ENCODE assay signal across 8 mouse cellular contexts in genomic region chr10:44004221-44004751, GRCm38 (mm10).
A peak's percentile ranks its signal among the peaks of the same experiment; 100 is the strongest.
DNase-seq lines count a peak whose midpoint lies in the region; ATAC-seq and TF ChIP-seq lines count a peak whose summit lies in the region.

No protein-coding gene starts in this region.

- intact Hi-C loops in left cerebral cortex, postnatal 4 days (cut with DNase I): no loop called here

- 0 out of 2 replicates have a peak, but pooled peaks have one; percentile 33 for ATAC-seq in forebrain, embryonic 11.5 days (replicated peaks; ENCODE audit: low FRiP score)
- no peak for ATAC-seq in hindbrain, embryonic 14.5 days (ENCODE audit: low FRiP score)
- no peak for ATAC-seq in limb, embryonic 15.5 days (ENCODE audit: insufficient number of reproducible peaks, low FRiP score, low TSS enrichment, low read depth)

- peak overlapping the region; percentile 40 for H3ac ChIP-seq in myocyte (ENCODE audit: control insufficient read depth, insufficient read length)

- peak; percentile 18 to 36 for DNase-seq in adrenal gland, adult 18-20 months (ENCODE audit: low spot score in 2 of 2)
- DNase-seq in adrenal gland, postnatal 4 days (ENCODE audit: low spot score in 2 of 2): no peak
- DNase-seq in Muller cell, postnatal 12 days (ENCODE audit: inconsistent ontology term): peak; percentile 78
- peak; percentile 55 for DNase-seq in forebrain, embryonic 11.5 days (ENCODE audit: low spot score)
- DNase-seq in hindbrain, embryonic 14.5 days (ENCODE audit: low spot score): no peak
- DNase-seq in left cerebral cortex, postnatal 4 days: no peak

- H3K79me2 ChIP-seq in myocyte (ENCODE audit: control insufficient read depth, insufficient read depth): peaks cover 12% of the 10 kb centered on the region

- H3K36me3 ChIP-seq in forebrain, embryonic 11.5 days (ENCODE audit: control insufficient read depth, insufficient read depth, low read length): no peaks in the 10 kb centered on the region
- no peaks in the 10 kb centered on the region for H3K36me3 ChIP-seq in hindbrain, embryonic 14.5 days (replicated peaks; ENCODE audit: control insufficient read depth, insufficient read depth)
- H3K36me3 ChIP-seq in limb, embryonic 15.5 days: no peaks in the 10 kb centered on the region
- H3K36me3 ChIP-seq in myocyte (ENCODE audit: control insufficient read depth, insufficient read depth): no peaks in the 10 kb centered on the region

- no peak overlapping the region for H3K9ac ChIP-seq in forebrain, embryonic 11.5 days (ENCODE audit: low read length)
- no peak overlapping the region for H3K9ac ChIP-seq in hindbrain, embryonic 14.5 days
- H3K9ac ChIP-seq in limb, embryonic 15.5 days: peak overlapping the region; percentile 44; the same call in 1 of the 2 replicates

- peak overlapping the region; percentile 60 for H3K4me2 ChIP-seq in forebrain, embryonic 11.5 days (ENCODE audit: low read depth, low read length, severe bottlenecking)
- peak overlapping the region; percentile 61 for H3K4me2 ChIP-seq in hindbrain, embryonic 14.5 days (replicated peaks)
- H3K4me2 ChIP-seq in limb, embryonic 15.5 days: peak overlapping the region; percentile 81
- H3K4me2 ChIP-seq in myocyte (ENCODE audit: low read depth): peak overlapping the region; percentile 97

- H3K4me3 ChIP-seq in forebrain, embryonic 11.5 days (ENCODE audit: low read depth, low read length): peak overlapping the region; percentile 37
- peak overlapping the region; percentile 43 for H3K4me3 ChIP-seq in hindbrain, embryonic 14.5 days (replicated peaks; ENCODE audit: low read length)
- peak overlapping the region; percentile 64 for H3K4me3 ChIP-seq in limb, embryonic 15.5 days
- H3K4me3 ChIP-seq in myocyte: peak overlapping the region; percentile 62

- H3K9me3 ChIP-seq in forebrain, embryonic 11.5 days (ENCODE audit: control insufficient read depth, low read length): no peaks in the 10 kb centered on the region
- no peaks in the 10 kb centered on the region for H3K9me3 ChIP-seq in hindbrain, embryonic 14.5 days (ENCODE audit: control insufficient read depth, low read length)
- H3K9me3 ChIP-seq in limb, embryonic 15.5 days: no peaks in the 10 kb centered on the region

- peak; percentile 27 for TF ChIP-seq POLR2A in myocyte (IDR thresholded peaks at IDR 0.05; ENCODE audit: insufficient read length, low read depth)

- no peak overlapping the region for H3K27ac ChIP-seq in forebrain, embryonic 11.5 days (ENCODE audit: low read depth, low read length)
- H3K27ac ChIP-seq in hindbrain, embryonic 14.5 days: no peak overlapping the region
- H3K27ac ChIP-seq in limb, embryonic 15.5 days: no peak overlapping the region

- under 1% methylated on average over 30 of the region's 33 CpGs for WGBS in forebrain, embryonic 11.5 days
- under 1% methylated on average over 33 of the region's 33 CpGs for WGBS in hindbrain, embryonic 14.5 days
- WGBS in limb, embryonic 15.5 days: 1% methylated on average over 33 of the region's 33 CpGs

- H3K4me1 ChIP-seq in forebrain, embryonic 11.5 days (replicated peaks; ENCODE audit: control insufficient read depth, insufficient read depth, low read length): peaks cover 6% of the 10 kb centered on the region; the same call in 1 of the 2 replicates
- peaks cover 5% of the 10 kb centered on the region; the same call in 1 of the 2 replicates for H3K4me1 ChIP-seq in hindbrain, embryonic 14.5 days (replicated peaks; ENCODE audit: control insufficient read depth, insufficient read depth, low read length)
- H3K4me1 ChIP-seq in limb, embryonic 15.5 days: peaks cover 35% of the 10 kb centered on the region

- H3K27me3 ChIP-seq in forebrain, embryonic 11.5 days (ENCODE audit: control insufficient read depth, insufficient read depth, low read length): peaks cover 54% of the 10 kb centered on the region
- H3K27me3 ChIP-seq in hindbrain, embryonic 14.5 days (ENCODE audit: control insufficient read depth, insufficient read depth, low read length): peaks cover 82% of the 10 kb centered on the region
- H3K27me3 ChIP-seq in limb, embryonic 15.5 days: peaks cover 41% of the 10 kb centered on the region
- no peaks in the 10 kb centered on the region for H3K27me3 ChIP-seq in myocyte (ENCODE audit: control insufficient read depth, insufficient read depth, insufficient read length)

TF ChIP-seq in myocyte, 11 proteins besides CTCF, POLR2A, EP300 and RAD21:
- TF ChIP-seq MYOG (IDR thresholded peaks at IDR 0.05; ENCODE audit: control insufficient read depth in 1 of 3, insufficient read depth in 1 of 3, insufficient read length in 2 of 3, low read depth in 2 of 3): no peak
- no peak for TF ChIP-seq USF1 (IDR thresholded peaks at IDR 0.05; ENCODE audit: low read depth)
- TF ChIP-seq MYOD1 (IDR thresholded peaks at IDR 0.05; ENCODE audit: control insufficient read depth in 1 of 3, insufficient read length in 2 of 3, low read depth in 2 of 3): no peak
- no peak for TF ChIP-seq E2F4 (IDR thresholded peaks at IDR 0.05; ENCODE audit: insufficient read depth)
- no peak for TF ChIP-seq CEBPB (IDR thresholded peaks at IDR 0.05; ENCODE audit: insufficient read depth, poor library complexity, severe bottlenecking)
- no peak for TF ChIP-seq REST (IDR thresholded peaks at IDR 0.05; ENCODE audit: insufficient read depth, insufficient read length)
- TF ChIP-seq SRF (IDR thresholded peaks at IDR 0.05; ENCODE audit: control insufficient read depth, insufficient read length, low read depth): no peak
- TF ChIP-seq MAX (IDR thresholded peaks at IDR 0.05; ENCODE audit: low read depth): no peak
- TF ChIP-seq POLR2AphosphoS2 (IDR thresholded peaks at IDR 0.05; ENCODE audit: insufficient read length, low read depth): no peak
- no peak for TF ChIP-seq TCF3 (IDR thresholded peaks at IDR 0.05; ENCODE audit: insufficient read length, low read depth)
- no peak for TF ChIP-seq TCF12 (IDR thresholded peaks at IDR 0.05; ENCODE audit: insufficient read depth, poor library complexity, severe bottlenecking)

Comparison
In these comparisons a context has a peak if more than half of its experiments do, and no peak if none do; other contexts are left out.
1. DNase-seq: peak in adrenal gland, adult 18-20 months (2 of 2), Muller cell, postnatal 12 days (single experiment) and forebrain, embryonic 11.5 days (single experiment); none in adrenal gland, postnatal 4 days (0 of 2), hindbrain, embryonic 14.5 days (single experiment) and left cerebral cortex, postnatal 4 days (single experiment).
2. Peak in every context shown above with its lines, with median percentiles within 50 percentile points of each other: H3K4me2 ChIP-seq and H3K4me3 ChIP-seq.